Mouse (Mus musculus): Measurements from ENCODE around the gene Hs3st3a1. TPM values are rescaled to one million over a fixed set of nuclear protein-coding genes. Genes with fewer than 3 reads are reported as not detected.

The Hs3st3a1 gene
- total and polyA plus RNA-seq, 3 experiments, result 0.31 to 0.45 (median 0.35) TPM

GRCm38 (mm10) chr11:64509106-64509505 is 74.0 kb downstream of the Hs3st3a1 start:
- 71% methylated on average over 2 of the region's 2 CpGs for WGBS
- H3K4me3 ChIP-seq, result no peak overlapping the region
- DNase-seq, result no peak
- no peak overlapping the region for H3K27ac ChIP-seq
- TF ChIP-seq EP300 (IDR thresholded peaks at IDR 0.05; ENCODE audit: insufficient read depth, low read depth, low read length) (no peak), POLR2A (IDR thresholded peaks at IDR 0.05; ENCODE audit: insufficient read depth, low read depth, low read length) (no peak), CTCF (IDR thresholded peaks at IDR 0.05) (no peak)
- peaks cover 2% of the 10 kb centered on the region; the same call in 1 of the 2 replicates for H3K27me3 ChIP-seq (ENCODE audit: control insufficient read depth, insufficient read depth, low read length)
- peaks cover 4% of the 10 kb centered on the region for H3K4me1 ChIP-seq (ENCODE audit: control insufficient read depth, insufficient read depth, low read length)
- no peaks in the 10 kb centered on the region for H3K36me3 ChIP-seq (ENCODE audit: control insufficient read depth, insufficient read depth, low read length)
- H3K79me2 ChIP-seq (replicated peaks; ENCODE audit: control insufficient read depth, insufficient read depth, low read length), result no peaks in the 10 kb centered on the region
- H3K9ac ChIP-seq (ENCODE audit: low read depth, low read length), result no peak overlapping the region
- intact Hi-C loops (cut with DNase I), result no loop called here

DNA sequence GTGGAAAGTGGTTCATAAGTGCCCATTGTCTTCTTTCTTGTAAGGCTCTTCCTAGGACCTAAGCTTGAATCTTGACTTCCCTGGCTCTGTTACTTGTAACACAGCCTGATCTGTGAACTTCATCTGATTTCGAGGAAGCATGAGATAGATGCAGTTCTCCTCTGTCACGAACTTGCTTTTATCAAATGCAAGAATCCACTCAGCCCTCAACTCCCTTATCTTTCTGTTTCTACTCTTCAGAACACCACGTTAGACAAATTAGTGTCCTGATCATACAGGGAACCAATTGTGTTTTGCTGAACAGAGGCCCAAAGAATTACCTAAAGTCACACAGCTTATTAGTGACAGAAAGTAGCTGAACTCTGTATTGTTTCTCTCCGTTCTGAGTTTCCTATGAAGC is 77.2 kb downstream of the Hs3st3a1 start:
- DNase-seq, result no peak
- Histone ChIP-seq H3K9ac (ENCODE audit: low read depth, low read length) (no peak overlapping the region), H3K79me2 (replicated peaks; ENCODE audit: control insufficient read depth, insufficient read depth, low read length) (no peaks in the 10 kb centered on the region), H3K4me1 (ENCODE audit: control insufficient read depth, insufficient read depth, low read length) (peaks cover 4% of the 10 kb centered on the region), H3K36me3 (ENCODE audit: control insufficient read depth, insufficient read depth, low read length) (no peaks in the 10 kb centered on the region), H3K27me3 (ENCODE audit: control insufficient read depth, insufficient read depth, low read length) (peaks cover 2% of the 10 kb centered on the region; the same call in 1 of the 2 replicates), H3K4me3 (no peak overlapping the region), H3K27ac (no peak overlapping the region)
- no peak for TF ChIP-seq POLR2A (IDR thresholded peaks at IDR 0.05; ENCODE audit: insufficient read depth, low read depth, low read length)
- TF ChIP-seq EP300 (IDR thresholded peaks at IDR 0.05; ENCODE audit: insufficient read depth, low read depth, low read length), result no peak
- TF ChIP-seq CTCF (IDR thresholded peaks at IDR 0.05), result no peak
- intact Hi-C loops (cut with DNase I), result no loop called here
- WGBS, result 79% methylated on average over 4 of the region's 4 CpGs

DNA sequence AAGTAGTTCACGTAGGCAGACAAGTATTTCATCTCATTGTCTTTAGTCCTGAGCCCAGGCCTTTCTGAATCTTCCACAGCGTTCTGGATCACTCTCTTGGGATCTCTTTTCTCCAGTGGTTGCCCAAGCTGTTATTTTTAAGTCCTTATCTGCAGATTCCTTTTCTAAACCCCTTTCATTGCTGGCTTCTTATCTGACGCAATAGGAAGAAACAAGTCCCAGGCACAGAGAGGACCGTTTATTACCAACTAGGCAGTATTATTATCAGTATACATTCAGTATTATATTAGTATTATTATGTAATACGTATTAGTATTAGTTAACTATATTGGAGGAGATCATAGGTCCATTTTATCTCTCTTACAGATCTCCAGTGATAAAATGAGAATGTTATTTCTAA is 78.3 kb downstream of the Hs3st3a1 start:
- Histone ChIP-seq H3K27me3 (ENCODE audit: control insufficient read depth, insufficient read depth, low read length) (peaks cover 2% of the 10 kb centered on the region; the same call in 1 of the 2 replicates), H3K27ac (no peak overlapping the region), H3K9ac (ENCODE audit: low read depth, low read length) (no peak overlapping the region), H3K4me1 (ENCODE audit: control insufficient read depth, insufficient read depth, low read length) (peaks cover 4% of the 10 kb centered on the region), H3K4me3 (no peak overlapping the region), H3K36me3 (ENCODE audit: control insufficient read depth, insufficient read depth, low read length) (no peaks in the 10 kb centered on the region), H3K79me2 (replicated peaks; ENCODE audit: control insufficient read depth, insufficient read depth, low read length) (no peaks in the 10 kb centered on the region)
- intact Hi-C loops (cut with DNase I), result no loop called here
- 52% methylated on average over 5 of the region's 5 CpGs for WGBS
- DNase-seq, result no peak
- TF ChIP-seq POLR2A (IDR thresholded peaks at IDR 0.05; ENCODE audit: insufficient read depth, low read depth, low read length) (no peak), CTCF (IDR thresholded peaks at IDR 0.05) (no peak)

GRCm38 (mm10) chr11:64516712-64517589 is 81.8 kb downstream of the Hs3st3a1 start:
- intact Hi-C loops (cut with DNase I), result no loop called here

GRCm38 (mm10) chr11:64518146-64518841 is 83.2 kb downstream of the Hs3st3a1 start:
- Histone ChIP-seq H3K4me3 (no peak overlapping the region), H3K27ac (no peak overlapping the region), H3K9ac (ENCODE audit: low read depth, low read length) (no peak overlapping the region), H3K27me3 (ENCODE audit: control insufficient read depth, insufficient read depth, low read length) (no peaks in the 10 kb centered on the region; the same call in 1 of the 2 replicates), H3K4me1 (ENCODE audit: control insufficient read depth, insufficient read depth, low read length) (peaks cover 3% of the 10 kb centered on the region; the same call in 1 of the 2 replicates), H3K79me2 (replicated peaks; ENCODE audit: control insufficient read depth, insufficient read depth, low read length) (no peaks in the 10 kb centered on the region), H3K36me3 (ENCODE audit: control insufficient read depth, insufficient read depth, low read length) (no peaks in the 10 kb centered on the region)
- intact Hi-C loops (cut with DNase I), result no loop called here
- TF ChIP-seq POLR2A (IDR thresholded peaks at IDR 0.05; ENCODE audit: insufficient read depth, low read depth, low read length) (no peak), EP300 (IDR thresholded peaks at IDR 0.05; ENCODE audit: insufficient read depth, low read depth, low read length) (no peak), CTCF (IDR thresholded peaks at IDR 0.05) (no peak)
- WGBS, result 61% methylated on average over 6 of the region's 6 CpGs
- no peak for DNase-seq

More at GRCm38 (mm10) chr11:64516712-64517589, 81.8 kb downstream of the Hs3st3a1 start:
- Histone ChIP-seq H3K27ac (peak overlapping the region; percentile 40), H3K36me3 (ENCODE audit: control insufficient read depth, insufficient read depth, low read length) (no peaks in the 10 kb centered on the region), H3K9ac (ENCODE audit: low read depth, low read length) (no peak overlapping the region), H3K4me3 (no peak overlapping the region), H3K4me1 (ENCODE audit: control insufficient read depth, insufficient read depth, low read length) (peaks cover 3% of the 10 kb centered on the region; the same call in 1 of the 2 replicates), H3K27me3 (ENCODE audit: control insufficient read depth, insufficient read depth, low read length) (peaks cover 2% of the 10 kb centered on the region), H3K79me2 (replicated peaks; ENCODE audit: control insufficient read depth, insufficient read depth, low read length) (no peaks in the 10 kb centered on the region)
- WGBS, result 72% methylated on average over 9 of the region's 9 CpGs
- TF ChIP-seq POLR2A (IDR thresholded peaks at IDR 0.05; ENCODE audit: insufficient read depth, low read depth, low read length) (no peak), CTCF (IDR thresholded peaks at IDR 0.05) (no peak), EP300 (IDR thresholded peaks at IDR 0.05; ENCODE audit: insufficient read depth, low read depth, low read length) (no peak)
- peak; percentile 4 to 25 for DNase-seq
